Mouse (Mus musculus) midbrain, embryonic 11.5 days (tissue): ENCODE results near the gene Tomt. TPM values are rescaled to one million over a fixed set of nuclear protein-coding genes. Genes with fewer than 3 reads are reported as not detected.
"Not testable (repeated sequence)": the region's sequence is repeated elsewhere in the genome, so short reads cannot be mapped to it uniquely, and the experiment has no call there.

Experiments
- ATAC-seq: fragments of 200-750 bp; cut with Nextera tagmentation; 2 replicates; pipeline ENCODE4 v1.8.0; 2017; ENCODE audit warnings: moderate TSS enrichment, moderate library complexity; ENCODE audit not compliant: low FRiP score
- DNase-seq: peaks from one replicate; pipeline ENCODE4 v3.0.0; 2015; ENCODE audit warnings: low spot score; ENCODE audit errors: missing footprints
- H3K27ac ChIP-seq: fragments of 300-500 bp; sonication (generic); 2 replicates; pipeline ENCODE4 v1.5.1; 2014; ENCODE audit warnings: low read depth, low read length
- H3K27me3 ChIP-seq: fragments of 300-500 bp; sonication (generic); 2 replicates; pipeline ENCODE4 v1.6.1; 2014; ENCODE audit warnings: mild to moderate bottlenecking, low read length, moderate library complexity, mixed read lengths; ENCODE audit not compliant: control insufficient read depth, insufficient read depth
- H3K36me3 ChIP-seq: fragments of 300-500 bp; sonication (generic); 2 replicates; pipeline ENCODE4 v1.6.1; 2014; ENCODE audit warnings: mild to moderate bottlenecking, low read length, moderate library complexity, mixed read lengths; ENCODE audit not compliant: control insufficient read depth, insufficient read depth
- H3K4me1 ChIP-seq: fragments of 300-500 bp; sonication (generic); 2 replicates; pipeline ENCODE4 v1.6.1; 2014; ENCODE audit warnings: low read length; ENCODE audit not compliant: control insufficient read depth, insufficient read depth
- H3K4me2 ChIP-seq: fragments of 300-500 bp; sonication (generic); 2 replicates; pipeline ENCODE4 v1.6.1; 2014; ENCODE audit warnings: mild to moderate bottlenecking, moderate library complexity
- H3K4me3 ChIP-seq: fragments of 300-500 bp; sonication (generic); 2 replicates; pipeline ENCODE4 v1.5.1; 2014; ENCODE audit warnings: low read depth, low read length
- H3K9ac ChIP-seq: fragments of 300-500 bp; sonication (generic); 2 replicates; pipeline ENCODE4 v1.6.1; 2014; ENCODE audit warnings: low read length
- H3K9me3 ChIP-seq: fragments of 300-500 bp; sonication (generic); 2 replicates; pipeline ENCODE4 v1.6.1; 2016; ENCODE audit warnings: low read length; ENCODE audit not compliant: control insufficient read depth
- WGBS: fragments of 180-500 bp; shearing (Covaris S2); extraction: QIAGEN DNeasy Blood & Tissue Kit; methylation state at CpG from one replicate; pipeline ENCODE4 v1.1.7; 2014; 5-methylcytosine and 5-hydroxymethylcytosine counted together
- polyA plus RNA-seq: library from polyadenylated mRNA; unstranded; fragments of >200 nt; fragmentation: Nextera tagmentation; extraction: Ambion mirVana; gene quantifications from 2 replicates; pipeline ENCODE4 v1.2.1, GENCODE M21; 2014

Tomt gene
- 0.19 and 0.59 TPM in 2 replicates for polyA plus RNA-seq

GRCm38 (mm10) chr7:101906287-101906681, at the start of gene Tomt:
Gene Tomt (minus strand): TSS chr7:101906359.
- no peaks in the 10 kb centered on the region for H3K27me3 ChIP-seq
- DNase-seq (no peak), ATAC-seq (no peak)
- peak within 1 kb of the TSS; percentile 63 for H3K4me2 ChIP-seq
- WGBS = 20% methylated on average over 11 of the region's 11 CpGs
- H3K9me3 ChIP-seq = no peaks in the 10 kb centered on the region
- peak within 1 kb of the TSS; percentile 89 for H3K27ac ChIP-seq
- peak within 1 kb of the TSS; percentile 80 for H3K4me3 ChIP-seq
- peak within 1 kb of the TSS; percentile 89 for H3K9ac ChIP-seq
- H3K36me3 ChIP-seq = peaks cover 9% of the 10 kb centered on the region; the same call in 1 of the 2 replicates
- H3K4me1 ChIP-seq = peaks cover 12% of the 10 kb centered on the region

GRCm38 (mm10) chr7:101955862-101956261, 49.7 kb upstream of the Tomt start:
- H3K4me3 ChIP-seq = no peak overlapping the region
- DNase-seq (no peak), ATAC-seq (no peak)
- no peak overlapping the region for H3K27ac ChIP-seq
- H3K36me3 ChIP-seq = no peaks in the 10 kb centered on the region
- no peaks in the 10 kb centered on the region for H3K27me3 ChIP-seq
- no peak overlapping the region for H3K4me2 ChIP-seq
- no peaks in the 10 kb centered on the region for H3K9me3 ChIP-seq
- H3K4me1 ChIP-seq = no peaks in the 10 kb centered on the region
- 57% methylated on average over 4 of the region's 4 CpGs for WGBS
- no peak overlapping the region for H3K9ac ChIP-seq

GRCm38 (mm10) chr7:101955276-101955675, 49.1 kb upstream of the Tomt start:
- H3K4me2 ChIP-seq = no peak overlapping the region
- no peak overlapping the region for H3K27ac ChIP-seq
- no peaks in the 10 kb centered on the region for H3K9me3 ChIP-seq
- DNase-seq (no peak), ATAC-seq (no peak)
- H3K36me3 ChIP-seq = no peaks in the 10 kb centered on the region
- no peaks in the 10 kb centered on the region for H3K4me1 ChIP-seq
- no peaks in the 10 kb centered on the region for H3K27me3 ChIP-seq
- 94% methylated on average over 2 of the region's 2 CpGs for WGBS
- H3K4me3 ChIP-seq = no peak overlapping the region
- no peak overlapping the region for H3K9ac ChIP-seq

GRCm38 (mm10) chr7:101954163-101954562, 48.0 kb upstream of the Tomt start:
- H3K27me3 ChIP-seq = no peaks in the 10 kb centered on the region
- WGBS = 93% methylated on average over 2 of the region's 2 CpGs
- H3K4me2 ChIP-seq = no peak overlapping the region
- H3K27ac ChIP-seq = no peak overlapping the region
- no peak overlapping the region for H3K4me3 ChIP-seq
- no peaks in the 10 kb centered on the region for H3K4me1 ChIP-seq
- DNase-seq = no peak
- H3K9me3 ChIP-seq = no peaks in the 10 kb centered on the region
- no peak for ATAC-seq
- H3K36me3 ChIP-seq = no peaks in the 10 kb centered on the region
- no peak overlapping the region for H3K9ac ChIP-seq

GRCm38 (mm10) chr7:101952098-101952497, 45.9 kb upstream of the Tomt start:
- no peaks in the 10 kb centered on the region for H3K9me3 ChIP-seq
- DNase-seq (no peak), ATAC-seq (no peak)
- 66% methylated on average over 2 of the region's 2 CpGs for WGBS
- no peak overlapping the region for H3K9ac ChIP-seq
- H3K27ac ChIP-seq = no peak overlapping the region
- no peaks in the 10 kb centered on the region for H3K36me3 ChIP-seq
- no peaks in the 10 kb centered on the region for H3K27me3 ChIP-seq
- H3K4me1 ChIP-seq = no peaks in the 10 kb centered on the region
- no peak overlapping the region for H3K4me3 ChIP-seq
- no peak overlapping the region for H3K4me2 ChIP-seq

- DNase-seq = no peak
Measured at GRCm38 (mm10) chr7:101951648-101952047, 45.5 kb upstream of the Tomt start.

GRCm38 (mm10) chr7:101949008-101949407, 42.8 kb upstream of the Tomt start:
- not testable (repeated sequence) for H3K4me3 ChIP-seq, H3K4me1 ChIP-seq, ATAC-seq, H3K9me3 ChIP-seq, H3K27me3 ChIP-seq, H3K27ac ChIP-seq, H3K4me2 ChIP-seq, H3K9ac ChIP-seq, DNase-seq, H3K36me3 ChIP-seq
- 89% methylated on average over 5 of the region's 5 CpGs for WGBS

More at GRCm38 (mm10) chr7:101951648-101952047, 45.5 kb upstream of the Tomt start:
- H3K27ac ChIP-seq = no peak overlapping the region
- no peaks in the 10 kb centered on the region for H3K36me3 ChIP-seq
- no peak overlapping the region for H3K9ac ChIP-seq
- no peaks in the 10 kb centered on the region for H3K9me3 ChIP-seq
- no peak for ATAC-seq
- H3K4me1 ChIP-seq = no peaks in the 10 kb centered on the region
- no peak overlapping the region for H3K4me2 ChIP-seq
- 79% methylated on average over 1 of the region's 1 CpGs for WGBS
- no peaks in the 10 kb centered on the region for H3K27me3 ChIP-seq
- no peak overlapping the region for H3K4me3 ChIP-seq

GRCm38 (mm10) chr7:101939758-101940157, 33.6 kb upstream of the Tomt start:
- Histone ChIP-seq H3K4me1 (peaks cover under 1% of the 10 kb centered on the region; the same call in 1 of the 2 replicates), H3K4me3 (no peak overlapping the region), H3K36me3 (no peaks in the 10 kb centered on the region), H3K27me3 (no peaks in the 10 kb centered on the region), H3K9me3 (no peaks in the 10 kb centered on the region), H3K4me2 (no peak overlapping the region), H3K27ac (no peak overlapping the region), H3K9ac (no peak overlapping the region)
- ATAC-seq = no peak
- DNase-seq = no peak
- WGBS = 96% methylated on average over 4 of the region's 4 CpGs

GRCm38 (mm10) chr7:101938348-101938747, 32.2 kb upstream of the Tomt start:
- H3K27ac ChIP-seq = no peak overlapping the region
- DNase-seq = no peak

More at GRCm38 (mm10) chr7:101938348-101938747, 32.2 kb upstream of the Tomt start:
- ATAC-seq = no peak
- Histone ChIP-seq H3K4me1 (peaks cover 3% of the 10 kb centered on the region; the same call in 1 of the 2 replicates), H3K4me2 (no peak overlapping the region), H3K9me3 (no peaks in the 10 kb centered on the region), H3K27me3 (no peaks in the 10 kb centered on the region), H3K36me3 (no peaks in the 10 kb centered on the region), H3K9ac (no peak overlapping the region), H3K4me3 (no peak overlapping the region)
- WGBS = 98% methylated on average over 2 of the region's 2 CpGs
